Mouse (Mus musculus) left cerebral cortex, postnatal 36 days (tissue): ENCODE data around the gene Ccnjl. TPM values are rescaled to one million over a fixed set of nuclear protein-coding genes. Genes with fewer than 3 reads are reported as not detected.

Experiments
- DNase-seq, 2 experiments: peaks; one replicate each; pipeline ENCODE4 v3.0.0; 2021 to 2022; ENCODE audit warnings: low spot score in 2 of 2, mixed read lengths in 1 of 2
- intact Hi-C: fragments of 180-260 bp; cut with DNase I; formaldehyde crosslinking; loops from one replicate; pipeline ENCODE4 v1.15.1; 2025
- total RNA-seq, 2 experiments: library from RNA; stranded (reverse); gene quantifications; 2 replicates each; pipeline ENCODE4 v1.2.3; 2021

The Ccnjl gene
- total RNA-seq, 2 experiments from 2014 or later = 3.3 to 4.4 TPM

DNA sequence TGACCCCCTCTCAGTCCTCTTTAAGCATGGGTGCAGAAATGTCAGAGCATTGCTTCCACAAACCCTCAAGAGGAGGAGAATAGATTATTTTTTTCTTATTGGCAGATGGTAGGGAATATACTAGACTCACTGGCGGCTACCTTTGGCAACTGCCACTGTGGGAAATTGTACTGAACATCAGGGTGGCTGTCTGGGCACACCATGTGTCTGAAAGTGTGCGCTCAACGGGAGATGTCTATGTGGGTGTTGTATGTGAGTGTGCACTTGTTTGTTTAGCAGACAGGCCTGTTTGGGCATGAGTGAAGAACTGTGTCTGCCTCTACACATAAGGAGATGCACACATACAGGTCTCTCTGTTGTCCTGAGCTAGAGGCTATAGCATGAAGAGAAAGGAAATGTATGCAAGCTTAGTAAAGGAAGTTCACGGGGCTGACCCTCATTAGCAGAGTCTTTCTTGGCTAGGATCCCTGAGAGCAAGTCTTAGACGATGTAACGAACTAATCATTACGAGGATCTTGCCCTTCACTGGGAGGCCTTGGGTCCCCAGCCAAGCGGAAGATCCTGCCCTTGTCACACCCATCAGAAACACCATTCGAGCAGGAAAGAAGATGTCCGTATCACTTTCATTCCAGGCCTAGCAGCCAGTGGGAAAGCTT is 81.5 kb downstream of the Ccnjl start:
- no peak for DNase-seq
- intact Hi-C loops = no loop called here

DNA sequence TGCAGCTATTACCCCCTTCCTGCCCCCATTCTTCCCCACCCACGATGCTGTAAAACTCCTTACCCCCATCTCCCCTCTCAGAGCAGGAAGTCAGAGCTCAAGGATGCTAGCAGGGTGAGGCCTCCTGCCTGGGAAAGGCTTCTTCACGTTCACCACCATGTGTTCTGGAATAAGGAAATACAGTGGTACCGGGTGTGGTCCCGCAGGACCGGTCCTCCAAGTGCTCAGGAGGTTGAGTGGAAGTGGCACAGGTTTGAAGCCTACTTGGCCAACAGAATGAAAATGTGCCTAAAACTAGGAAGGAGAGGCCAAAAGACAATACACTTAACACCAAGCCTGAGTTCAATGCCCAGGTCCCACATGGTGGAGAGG is 82.1 kb downstream of the Ccnjl start:
- no peak for DNase-seq
- intact Hi-C loops = no loop called here

- intact Hi-C loops = loop anchor here (2.0 kb wide), 1 partner anchor 118 kb away; no protein-coding TSS in a partner anchor
- peak; percentile 74 to 78 for DNase-seq
Observed at GRCm38 (mm10) chr11:43612834-43613488, 84.4 kb downstream of the Ccnjl start.

DNA sequence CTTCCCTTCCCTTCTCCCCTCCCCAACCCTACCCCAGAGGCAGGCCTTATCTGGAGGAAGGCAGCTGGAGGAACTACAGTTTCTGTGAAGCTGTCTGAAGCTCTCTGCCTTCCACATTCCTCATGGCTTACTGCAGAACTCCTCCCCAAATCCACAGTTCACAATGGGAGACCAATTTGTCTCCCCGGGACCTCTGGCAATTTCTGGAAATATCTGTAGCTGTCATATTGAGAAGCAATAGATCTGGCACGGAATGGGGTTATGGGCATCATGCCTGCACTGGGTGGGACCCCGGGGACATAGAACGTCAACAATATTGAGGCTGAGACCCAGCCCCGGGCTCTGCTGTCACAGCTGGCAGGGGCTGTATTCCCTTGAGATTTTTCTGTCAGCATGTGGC is 89.3 kb downstream of the Ccnjl start:
- no peak for DNase-seq
- intact Hi-C loops = no loop called here

DNA sequence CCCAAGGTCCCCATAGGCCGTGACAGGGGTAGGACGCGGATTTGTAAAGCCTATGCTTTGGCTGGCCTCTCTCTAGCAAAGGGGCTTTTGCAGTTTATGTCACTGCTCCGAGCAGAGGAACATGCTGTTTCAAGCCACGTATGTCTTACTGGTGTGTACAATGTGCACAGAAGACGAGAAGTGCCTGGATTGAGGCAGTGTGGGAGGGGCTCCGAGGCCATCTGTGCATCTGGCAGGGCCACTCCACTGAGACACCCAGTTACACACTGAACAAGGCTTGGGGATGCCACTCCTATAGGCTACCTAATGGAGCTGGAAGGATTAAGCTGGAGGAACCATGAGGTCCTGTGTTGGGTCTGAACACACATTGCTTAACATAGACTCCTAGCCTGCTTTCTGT is 89.8 kb downstream of the Ccnjl start:
- no peak for DNase-seq
- intact Hi-C loops = no loop called here

GRCm38 (mm10) chr11:43621769-43622168 is 93.2 kb downstream of the Ccnjl start:
- no peak for DNase-seq
- intact Hi-C loops = no loop called here

GRCm38 (mm10) chr11:43624341-43624740 is 95.8 kb downstream of the Ccnjl start:
- DNase-seq = peak; percentile 24 to 32
- intact Hi-C loops = no loop called here

- intact Hi-C loops = no loop called here
- DNase-seq = peak; percentile 32 to 35
Observed at GRCm38 (mm10) chr11:43626300-43626926, 97.8 kb downstream of the Ccnjl start.

DNA sequence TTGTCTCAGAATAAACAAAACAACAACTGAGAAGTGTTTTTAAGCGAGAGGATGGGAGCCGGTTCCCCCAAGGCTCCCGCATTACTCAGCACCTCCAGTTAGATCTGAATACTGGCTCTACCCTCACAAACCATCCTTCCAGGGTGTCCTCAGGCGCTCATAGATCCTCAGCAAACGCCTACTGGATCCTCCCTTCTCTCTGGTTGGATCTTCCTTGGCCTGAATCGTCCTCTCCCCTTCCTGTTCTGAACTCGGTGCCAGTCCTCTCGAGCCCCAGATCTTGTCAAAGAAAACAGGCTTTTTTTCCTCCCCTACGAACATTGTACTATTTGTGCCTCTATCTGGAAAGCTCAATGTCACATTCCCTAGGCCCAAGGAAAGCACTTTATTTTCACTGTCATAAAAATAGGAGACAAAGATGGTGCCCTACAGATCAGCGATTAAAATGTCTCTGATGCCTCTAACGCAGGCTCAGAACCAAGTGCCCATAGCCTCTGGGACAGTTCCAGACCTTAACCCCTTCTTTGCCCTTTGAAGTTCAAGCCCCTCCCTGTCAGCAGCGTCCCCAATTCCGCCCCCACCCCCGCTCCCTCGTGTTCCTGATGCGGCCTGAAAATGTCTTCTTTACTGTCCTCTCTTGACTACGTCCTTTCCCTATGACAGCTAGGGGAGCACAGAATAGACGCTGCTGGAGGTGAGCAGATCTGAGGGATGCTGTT is 98.5 kb downstream of the Ccnjl start:
- peak; percentile 18 to 20 for DNase-seq
- intact Hi-C loops = no loop called here

- DNase-seq = no peak
- intact Hi-C loops = loop anchor here (5.0 kb wide), 1 partner anchor 51 kb away; the partner anchor contains the start of gene Pwwp2a
Observed at GRCm38 (mm10) chr11:43631645-43632044, 103.1 kb downstream of the Ccnjl start.

GRCm38 (mm10) chr11:43632566-43632965 is 104.0 kb downstream of the Ccnjl start:
- intact Hi-C loops = loop anchor here (5.0 kb wide), 1 partner anchor 50 kb away; the partner anchor contains the start of gene Pwwp2a
- DNase-seq = peak; percentile 19 to 32

DNA sequence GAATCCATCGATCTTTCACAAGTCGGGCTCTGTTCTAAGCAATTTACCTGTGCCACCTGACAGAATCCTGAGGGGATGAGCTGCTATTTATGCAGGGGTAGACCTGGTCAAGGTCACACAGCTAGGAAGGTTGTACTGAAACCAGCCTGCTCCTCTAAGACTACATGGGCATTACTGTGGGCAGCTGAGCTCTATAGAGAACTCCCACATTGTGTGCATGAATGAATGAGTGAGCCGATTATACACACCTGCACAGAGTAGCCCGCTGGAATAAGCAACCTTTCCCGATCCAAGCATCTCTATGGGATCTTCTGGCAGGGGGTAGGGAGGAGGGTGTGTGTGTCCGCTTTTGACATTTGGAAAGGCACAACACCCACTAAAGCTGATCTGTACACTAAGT is 104.6 kb downstream of the Ccnjl start:
- intact Hi-C loops = loop anchor here (5.0 kb wide), 1 partner anchor 49 kb away; the partner anchor contains the start of gene Pwwp2a
- no peak for DNase-seq

DNA sequence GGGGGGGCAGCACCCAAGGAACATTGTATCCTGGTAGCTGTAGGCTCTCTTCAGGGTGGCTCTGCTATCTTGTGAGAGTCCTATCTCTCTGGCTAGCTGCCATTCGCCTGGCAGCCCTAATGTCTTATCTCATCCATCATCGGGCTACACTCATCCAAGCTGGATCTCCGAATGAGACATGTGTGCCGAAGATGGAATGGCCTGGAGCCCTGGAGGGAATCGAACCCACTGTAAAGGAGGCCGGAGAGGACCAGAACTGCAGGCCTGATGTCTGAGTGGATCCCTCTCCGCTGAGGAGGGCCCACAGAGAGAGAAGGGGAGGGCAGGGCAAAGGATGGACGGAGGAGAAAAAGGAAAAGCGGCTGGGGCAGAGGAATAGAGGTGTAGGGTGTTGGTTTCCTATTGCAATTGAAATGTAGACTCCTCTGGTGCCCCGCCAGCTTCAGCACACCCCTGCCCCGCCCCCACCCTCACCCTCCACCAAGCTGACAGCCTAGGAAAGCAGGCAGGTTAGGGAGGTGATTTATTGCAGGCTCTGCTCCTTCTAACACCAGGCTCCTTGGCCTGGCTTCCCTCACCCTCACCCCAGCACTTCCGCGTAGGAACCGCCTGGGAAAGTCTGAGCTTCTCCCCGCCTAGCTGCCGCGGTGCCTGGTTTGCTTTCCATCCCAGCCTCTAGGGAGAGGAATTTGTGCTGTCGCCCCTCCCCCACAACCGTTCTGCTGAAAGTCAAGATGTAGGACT is 105.2 kb downstream of the Ccnjl start:
- intact Hi-C loops = loop anchor here (5.0 kb wide), 1 partner anchor 48 kb away; the partner anchor contains the start of gene Pwwp2a

More for the DNA sequence above, 105.2 kb downstream of the Ccnjl start:
- peak; percentile 46 to 47 for DNase-seq

Other genes with a start within 250 kb of the Ccnjl start
- gene Pttg1, start 102.5 kb upstream of the Ccnjl start, total RNA-seq = 10 to 100 TPM; 21.7 to 26.7 TPM
- gene Slu7, start 95.0 kb upstream of the Ccnjl start, total RNA-seq = 10 to 100 TPM; 54.5 to 55.6 TPM
- gene C1qtnf2, start 54.5 kb upstream of the Ccnjl start, total RNA-seq = 1 to 10 TPM; 1.4 to 2.1 TPM
- under 1 TPM; 0.76 to 0.84 TPM for gene 4933415A04Rik, start 58.3 kb downstream of the Ccnjl start, total RNA-seq
- not detected for gene Fabp6, start 72.8 kb downstream of the Ccnjl start, total RNA-seq
- 10 to 100 TPM; 56.5 to 62.4 TPM for gene Pwwp2a, start 153.2 kb downstream of the Ccnjl start, total RNA-seq
- gene Ttc1, start 219.2 kb downstream of the Ccnjl start, total RNA-seq = 10 to 100 TPM; 52.5 to 64.3 TPM